Mouse (Mus musculus): ENCODE data around the gene 2310030G06Rik.

- TF ChIP-seq POLR2A (IDR thresholded peaks at IDR 0.05; ENCODE audit: borderline replicate concordance, control insufficient read depth, low read depth, low read length) (no peak), CTCF (IDR thresholded peaks at IDR 0.05; ENCODE audit: control insufficient read depth, insufficient read depth, low read length) (no peak)
These were observed 3.6 kb downstream of the 2310030G06Rik start for GRCm38 (mm10) chr9:50742744-50743143.
